Mouse (Mus musculus) adrenal gland, adult 18-20 months (tissue): ENCODE measurements at regions not wholly inside any gene's neighbourhood (a gene's known extent, or its start where the extent isn't known, plus 50 kb on each side); places are given as distances from the start of the nearest gene placed in this dataset.
A peak's percentile ranks its signal among the peaks of the same experiment; 100 is the strongest.

ENCODE experiments used
- DNase-seq, 2 experiments: peaks; one replicate each; pipeline ENCODE4 v3.0.0; 2021 to 2022; ENCODE audit warnings: low spot score in 2 of 2

- no peak for DNase-seq
Measured at GRCm38 (mm10) chr14:21932771-21933170, 56.6 kb downstream of the Zfp503 start.

GRCm38 (mm10) chr14:21931944-21932343 is 57.5 kb downstream of the Zfp503 start:
- no peak for DNase-seq

GRCm38 (mm10) chr14:21929048-21929447 is 60.4 kb downstream of the Zfp503 start:
- DNase-seq: no peak

GRCm38 (mm10) chr14:21916671-21917070 is 67.9 kb upstream of the Comtd1 start:
- no peak for DNase-seq

GRCm38 (mm10) chr14:21904498-21905395 is 56.0 kb upstream of the Comtd1 start:
- DNase-seq: no peak

GRCm38 (mm10) chr14:21903562-21904497 is 55.1 kb upstream of the Comtd1 start:
- DNase-seq: peak; percentile 52 to 65

GRCm38 (mm10) chr14:21902856-21903255 is 54.1 kb upstream of the Comtd1 start:
- DNase-seq: no peak

GRCm38 (mm10) chr14:21902456-21902855 is 53.7 kb upstream of the Comtd1 start:
- DNase-seq: no peak

GRCm38 (mm10) chr14:21900951-21901350 is 52.2 kb upstream of the Comtd1 start:
- no peak for DNase-seq

GRCm38 (mm10) chr14:21900516-21900915 is 51.7 kb upstream of the Comtd1 start:
- DNase-seq: no peak
